Mouse (Mus musculus): ENCODE data around the gene Magi1. TPM values are rescaled to one million over a fixed set of nuclear protein-coding genes. Genes with fewer than 3 reads are reported as not detected.
A peak's percentile ranks its signal among the peaks of the same experiment; 100 is the strongest.

The Magi1 gene
- polyA plus RNA-seq, 1 experiment: 39.5 TPM

DNA sequence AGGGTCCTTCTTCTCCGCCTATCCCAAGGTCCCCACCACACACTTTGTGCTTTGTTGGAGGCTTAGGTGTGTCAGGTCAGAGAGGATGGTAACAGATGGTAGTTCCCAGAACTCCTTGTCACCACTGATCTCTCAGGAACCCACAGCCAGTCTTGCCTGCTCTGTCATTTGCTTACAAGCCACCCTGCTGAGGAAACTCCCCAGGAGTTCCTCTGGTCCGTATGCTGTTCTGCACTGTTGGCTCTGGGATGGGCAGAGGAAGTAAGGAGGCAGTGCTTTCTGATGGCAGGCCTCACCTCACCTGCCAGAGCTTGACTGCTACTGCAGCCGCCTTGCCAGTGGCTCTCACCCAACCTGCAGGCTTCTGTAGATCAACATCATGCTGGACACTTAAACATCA is 147.0 kb downstream of the Magi1 start:
- H3K27ac ChIP-seq (ENCODE audit: insufficient read depth, low read length): 0 out of 2 replicates have a peak overlapping the region, but pooled peaks have one; percentile 10
- TF ChIP-seq CTCF (IDR thresholded peaks at IDR 0.05; ENCODE audit: borderline replicate concordance, insufficient read depth, low read depth, low read length): no peak
- no peak for TF ChIP-seq POLR2A (IDR thresholded peaks at IDR 0.05; ENCODE audit: borderline replicate concordance, insufficient read depth, low read length)
- 18% methylated on average over 3 of the region's 3 CpGs for WGBS

DNA sequence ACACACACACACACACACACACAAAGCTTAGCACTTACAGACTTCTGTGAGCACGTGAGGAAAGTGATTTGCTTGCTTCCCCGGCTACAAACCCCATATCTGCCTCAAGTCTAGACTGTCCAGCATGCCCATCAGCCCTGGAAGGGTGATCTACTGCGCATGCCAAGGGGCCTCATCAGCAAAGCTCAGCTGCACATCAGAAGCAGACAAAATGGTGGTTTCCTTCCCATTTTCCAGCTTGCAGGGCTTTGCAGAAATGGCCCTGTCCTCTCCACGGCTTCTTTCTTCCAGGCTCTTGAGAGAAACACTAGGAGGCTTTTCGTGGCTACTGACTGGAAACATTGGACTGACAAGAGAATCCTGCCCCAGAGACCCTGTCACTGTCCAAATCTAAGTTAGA is 149.6 kb downstream of the Magi1 start:
- no peak overlapping the region for H3K4me3 ChIP-seq (replicated peaks; ENCODE audit: insufficient read depth, low read depth, low read length)
- 91% methylated on average over 5 of the region's 5 CpGs for WGBS

More for the DNA sequence above, 147.0 kb downstream of the Magi1 start:
- H3K4me3 ChIP-seq (replicated peaks; ENCODE audit: insufficient read depth, low read depth, low read length): no peak overlapping the region
- peaks cover 12% of the 10 kb centered on the region for H3K4me1 ChIP-seq (ENCODE audit: control insufficient read depth, insufficient read depth, low read length)
- H3K27me3 ChIP-seq (ENCODE audit: control insufficient read depth, insufficient read depth, low read length): no peaks in the 10 kb centered on the region
- DNase-seq: peak; percentile 89 to 94

DNA sequence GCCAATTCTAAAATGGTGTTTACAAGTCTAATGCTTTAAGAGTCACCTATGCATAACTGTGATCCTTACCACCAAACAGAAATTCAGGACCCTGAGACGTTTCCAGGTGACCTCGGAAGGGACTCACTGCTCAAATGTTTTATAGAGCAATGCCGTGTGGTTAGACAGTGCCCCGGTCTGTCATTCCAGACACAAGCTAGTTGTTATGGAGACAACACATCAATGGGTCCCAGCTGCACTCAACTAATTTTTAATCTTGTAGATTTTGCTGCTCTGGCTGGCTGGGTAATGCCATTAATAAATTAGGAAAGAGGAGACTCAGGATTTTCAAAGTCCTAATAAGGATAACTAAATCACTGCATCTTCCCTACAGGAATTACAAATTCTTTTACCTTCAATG is 151.7 kb downstream of the Magi1 start:
- WGBS: 79% methylated on average over 4 of the region's 4 CpGs

More for the DNA sequence above, 149.6 kb downstream of the Magi1 start:
- TF ChIP-seq CTCF (IDR thresholded peaks at IDR 0.05; ENCODE audit: borderline replicate concordance, insufficient read depth, low read depth, low read length): no peak
- DNase-seq: no peak
- Histone ChIP-seq H3K4me1 (ENCODE audit: control insufficient read depth, insufficient read depth, low read length) (peaks cover 15% of the 10 kb centered on the region), H3K27me3 (ENCODE audit: control insufficient read depth, insufficient read depth, low read length) (no peaks in the 10 kb centered on the region), H3K27ac (ENCODE audit: insufficient read depth, low read length) (no peak overlapping the region)

DNA sequence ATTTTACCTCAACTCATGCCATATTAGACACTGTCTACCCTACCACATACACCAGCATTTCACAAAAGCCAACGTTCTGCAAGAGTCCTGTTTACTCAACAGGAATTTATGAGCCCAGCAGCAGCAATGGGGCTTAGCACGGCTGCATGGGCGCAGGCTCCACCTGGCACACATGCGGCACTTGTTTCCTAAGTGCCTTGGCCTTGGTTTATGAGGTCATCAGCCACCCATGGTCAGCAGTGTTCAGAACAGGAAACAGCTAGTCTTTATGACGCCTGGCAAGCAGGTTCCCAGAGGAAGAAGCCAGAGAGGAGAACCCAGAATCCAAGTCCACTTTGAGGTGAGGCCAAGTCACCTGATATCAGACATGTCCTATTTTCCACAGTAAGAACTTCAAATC is 153.3 kb downstream of the Magi1 start:
- Histone ChIP-seq H3K4me3 (replicated peaks; ENCODE audit: insufficient read depth, low read depth, low read length) (no peak overlapping the region), H3K27me3 (ENCODE audit: control insufficient read depth, insufficient read depth, low read length) (no peaks in the 10 kb centered on the region), H3K4me1 (ENCODE audit: control insufficient read depth, insufficient read depth, low read length) (peaks cover 7% of the 10 kb centered on the region), H3K27ac (ENCODE audit: insufficient read depth, low read length) (no peak overlapping the region)
- WGBS: 54% methylated on average over 5 of the region's 5 CpGs
- no peak for TF ChIP-seq CTCF (IDR thresholded peaks at IDR 0.05; ENCODE audit: borderline replicate concordance, insufficient read depth, low read depth, low read length)
- no peak for TF ChIP-seq POLR2A (IDR thresholded peaks at IDR 0.05; ENCODE audit: borderline replicate concordance, insufficient read depth, low read length)
- DNase-seq: peak in 1 of 2 experiments; percentile 33

More for the DNA sequence above, 151.7 kb downstream of the Magi1 start:
- Histone ChIP-seq H3K27me3 (ENCODE audit: control insufficient read depth, insufficient read depth, low read length) (no peaks in the 10 kb centered on the region), H3K4me1 (ENCODE audit: control insufficient read depth, insufficient read depth, low read length) (peaks cover 12% of the 10 kb centered on the region), H3K27ac (ENCODE audit: insufficient read depth, low read length) (no peak overlapping the region), H3K4me3 (replicated peaks; ENCODE audit: insufficient read depth, low read depth, low read length) (no peak overlapping the region)
- TF ChIP-seq POLR2A (IDR thresholded peaks at IDR 0.05; ENCODE audit: borderline replicate concordance, insufficient read depth, low read length): no peak
- TF ChIP-seq CTCF (IDR thresholded peaks at IDR 0.05; ENCODE audit: borderline replicate concordance, insufficient read depth, low read depth, low read length): no peak
- DNase-seq: no peak

DNA sequence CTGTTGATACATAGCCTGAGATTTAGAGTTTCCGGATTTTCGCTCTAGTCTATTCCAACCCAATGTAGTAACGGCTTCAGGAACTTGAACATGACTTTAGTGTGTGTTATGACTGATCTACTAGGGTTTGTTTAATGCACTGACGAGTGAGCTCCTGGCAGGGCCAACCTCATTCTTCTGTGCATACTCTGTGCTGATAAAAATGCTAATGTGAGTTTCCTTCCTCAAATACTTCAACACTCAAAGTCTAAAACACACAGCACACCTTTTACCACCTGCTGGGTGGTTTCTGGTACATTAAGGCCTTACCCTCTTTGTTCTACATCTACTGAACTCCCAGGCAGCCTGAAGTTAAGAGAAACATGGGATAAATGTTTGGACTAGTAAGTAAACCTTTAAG is 157.0 kb downstream of the Magi1 start:
- TF ChIP-seq CTCF (IDR thresholded peaks at IDR 0.05; ENCODE audit: borderline replicate concordance, insufficient read depth, low read depth, low read length) (no peak), POLR2A (IDR thresholded peaks at IDR 0.05; ENCODE audit: borderline replicate concordance, insufficient read depth, low read length) (no peak)
- Histone ChIP-seq H3K27ac (ENCODE audit: insufficient read depth, low read length) (no peak overlapping the region), H3K4me3 (replicated peaks; ENCODE audit: insufficient read depth, low read depth, low read length) (no peak overlapping the region), H3K4me1 (ENCODE audit: control insufficient read depth, insufficient read depth, low read length) (peaks cover 16% of the 10 kb centered on the region), H3K27me3 (ENCODE audit: control insufficient read depth, insufficient read depth, low read length) (no peaks in the 10 kb centered on the region)
- no peak for DNase-seq
- whole genome bisulfite sequencing: 95% methylated on average over 4 of the region's 4 CpGs

DNA sequence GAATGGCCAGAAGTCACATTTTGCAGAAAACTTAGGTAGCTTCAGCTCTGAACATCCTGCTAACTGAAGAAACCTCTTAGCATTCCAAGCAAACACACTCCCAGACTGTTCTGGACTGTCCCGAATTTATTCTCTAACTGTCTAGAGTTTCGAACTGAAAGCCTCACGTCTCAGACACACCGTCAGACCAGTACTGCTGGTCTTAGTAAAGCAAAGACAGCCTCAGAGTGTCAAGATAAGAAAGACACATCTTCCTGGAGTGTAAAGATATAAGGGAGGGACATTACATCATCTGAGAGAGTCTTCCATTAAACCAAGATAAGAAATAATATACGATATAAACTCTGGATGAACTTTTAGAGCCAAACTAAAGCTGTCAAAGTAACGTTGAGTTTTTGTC is 158.6 kb downstream of the Magi1 start:
- 95% methylated on average over 6 of the region's 6 CpGs for WGBS
- no peak for DNase-seq
- H3K27me3 ChIP-seq (ENCODE audit: control insufficient read depth, insufficient read depth, low read length): no peaks in the 10 kb centered on the region

DNA sequence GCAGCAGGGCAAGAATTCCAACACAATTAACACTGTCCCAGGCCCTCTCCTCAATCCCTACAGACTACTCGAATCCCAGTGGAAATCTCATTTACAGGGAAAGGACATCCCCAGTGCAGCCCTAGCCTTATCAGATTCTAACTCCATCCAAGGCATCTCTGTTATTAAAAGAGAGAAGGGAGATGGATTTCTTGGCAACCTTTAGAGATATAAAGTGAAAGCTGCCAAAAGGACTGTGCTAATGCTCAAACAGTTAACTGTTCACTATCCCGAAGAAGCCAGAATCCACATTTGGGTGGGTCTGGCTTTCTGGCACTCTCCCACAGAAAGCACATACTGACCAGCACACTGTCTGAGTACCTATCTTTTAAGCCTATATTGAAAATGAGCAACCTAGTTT is 159.4 kb downstream of the Magi1 start:
- 71% methylated on average over 2 of the region's 2 CpGs for WGBS
- no peak overlapping the region for H3K4me3 ChIP-seq (replicated peaks; ENCODE audit: insufficient read depth, low read depth, low read length)
- H3K27me3 ChIP-seq (ENCODE audit: control insufficient read depth, insufficient read depth, low read length): no peaks in the 10 kb centered on the region
- H3K4me1 ChIP-seq (ENCODE audit: control insufficient read depth, insufficient read depth, low read length): peaks cover 18% of the 10 kb centered on the region
- no peak for DNase-seq
- H3K27ac ChIP-seq (ENCODE audit: insufficient read depth, low read length): no peak overlapping the region
- TF ChIP-seq CTCF (IDR thresholded peaks at IDR 0.05; ENCODE audit: borderline replicate concordance, insufficient read depth, low read depth, low read length) (no peak), POLR2A (IDR thresholded peaks at IDR 0.05; ENCODE audit: borderline replicate concordance, insufficient read depth, low read length) (no peak)

More for the DNA sequence above, 158.6 kb downstream of the Magi1 start:
- H3K27ac ChIP-seq (ENCODE audit: insufficient read depth, low read length): no peak overlapping the region
- TF ChIP-seq POLR2A (IDR thresholded peaks at IDR 0.05; ENCODE audit: borderline replicate concordance, insufficient read depth, low read length) (no peak), CTCF (IDR thresholded peaks at IDR 0.05; ENCODE audit: borderline replicate concordance, insufficient read depth, low read depth, low read length) (no peak)
- peaks cover 18% of the 10 kb centered on the region for H3K4me1 ChIP-seq (ENCODE audit: control insufficient read depth, insufficient read depth, low read length)
- H3K4me3 ChIP-seq (replicated peaks; ENCODE audit: insufficient read depth, low read depth, low read length): no peak overlapping the region

DNA sequence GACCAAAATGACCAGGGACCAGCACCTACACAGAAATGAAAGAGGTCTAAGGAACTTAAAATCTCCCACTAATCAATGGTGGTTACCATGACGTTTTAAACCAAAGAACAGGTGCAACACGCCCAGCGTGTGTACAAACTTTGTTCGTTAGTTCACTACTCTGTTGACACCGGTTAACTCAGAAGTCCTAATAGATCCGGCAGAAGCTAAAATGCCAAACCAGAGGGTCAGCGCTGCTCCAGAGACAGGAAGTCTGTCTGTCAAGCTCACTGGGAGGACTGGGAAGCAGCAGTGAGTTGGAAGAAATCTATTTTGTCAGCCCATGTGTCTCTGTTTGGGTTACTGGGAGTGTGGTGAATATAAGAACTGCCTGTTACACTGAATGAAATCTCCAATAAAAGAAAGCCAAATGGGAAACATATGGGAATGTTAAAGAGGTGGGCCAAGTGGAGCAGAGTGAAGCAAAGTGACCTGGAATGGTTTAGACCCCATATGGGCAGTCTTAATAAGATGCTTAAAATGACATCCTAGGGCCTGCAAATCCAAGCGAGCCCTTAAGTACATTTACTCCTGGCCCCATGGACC is 161.1 kb downstream of the Magi1 start:
- Histone ChIP-seq H3K4me1 (ENCODE audit: control insufficient read depth, insufficient read depth, low read length) (peaks cover 15% of the 10 kb centered on the region), H3K4me3 (replicated peaks; ENCODE audit: insufficient read depth, low read depth, low read length) (no peak overlapping the region), H3K27ac (ENCODE audit: insufficient read depth, low read length) (no peak overlapping the region), H3K27me3 (ENCODE audit: control insufficient read depth, insufficient read depth, low read length) (no peaks in the 10 kb centered on the region)
- 20% methylated on average over 8 of the region's 8 CpGs for WGBS
- peak; percentile 46 to 80 for DNase-seq
- no peak for TF ChIP-seq CTCF (IDR thresholded peaks at IDR 0.05; ENCODE audit: borderline replicate concordance, insufficient read depth, low read depth, low read length)
- TF ChIP-seq POLR2A (IDR thresholded peaks at IDR 0.05; ENCODE audit: borderline replicate concordance, insufficient read depth, low read length): no peak

Measured in cerebellum, adult 2 months (tissue).